Mouse (Mus musculus): ENCODE measurements at regions not wholly inside any gene's neighbourhood (a gene's known extent, or its start where the extent isn't known, plus 50 kb on each side); places are given as distances from the start of the nearest gene placed in this dataset.

GRCm38 (mm10) chr16:77394054-77394716 is 207.7 kb downstream of the Gm11146 start:
- DNase-seq = no peak

GRCm38 (mm10) chr16:77393470-77393869 is 208.4 kb downstream of the Gm11146 start:
- DNase-seq = no peak

GRCm38 (mm10) chr16:77392205-77392604 is 209.7 kb downstream of the Gm11146 start:
- no peak for DNase-seq

GRCm38 (mm10) chr16:77384021-77384729 is 217.7 kb downstream of the Gm11146 start:
- no peak for DNase-seq

GRCm38 (mm10) chr16:77382790-77383189 is 219.1 kb downstream of the Gm11146 start:
- no peak for DNase-seq

GRCm38 (mm10) chr16:77372768-77373167 is 229.1 kb downstream of the Gm11146 start:
- DNase-seq = no peak

GRCm38 (mm10) chr16:77369810-77370209 is 232.1 kb downstream of the Gm11146 start:
- DNase-seq = no peak

GRCm38 (mm10) chr16:77365254-77365653 is 236.6 kb downstream of the Gm11146 start:
- DNase-seq = no peak

- no peak for DNase-seq
These were observed 237.5 kb downstream of the Gm11146 start for GRCm38 (mm10) chr16:77364439-77364838.

- DNase-seq = no peak
These were observed 242.7 kb downstream of the Gm11146 start for GRCm38 (mm10) chr16:77359190-77359589.

- no peak for DNase-seq
These were observed 246.6 kb downstream of the Gm11146 start for GRCm38 (mm10) chr16:77355260-77355659.

- DNase-seq = no peak
These were observed 247.6 kb downstream of the Gm11146 start for GRCm38 (mm10) chr16:77354201-77354712.

- DNase-seq = no peak
These were observed 255.8 kb downstream of the Gm11146 start for GRCm38 (mm10) chr16:77346128-77346527.

GRCm38 (mm10) chr16:77332285-77332684 is 269.6 kb downstream of the Gm11146 start:
- DNase-seq = no peak

- no peak for DNase-seq
These were observed 270.9 kb downstream of the Gm11146 start for GRCm38 (mm10) chr16:77330996-77331395.

- DNase-seq = peak; percentile 42
These were observed 272.0 kb downstream of the Gm11146 start for GRCm38 (mm10) chr16:77329711-77330530.

GRCm38 (mm10) chr16:77329160-77329691 is 272.7 kb downstream of the Gm11146 start:
- DNase-seq = peak; percentile 40

- DNase-seq = no peak
These were observed 273.2 kb downstream of the Gm11146 start for GRCm38 (mm10) chr16:77328628-77329159.

- DNase-seq = no peak
These were observed 273.8 kb downstream of the Gm11146 start for GRCm38 (mm10) chr16:77328049-77328448.

- no peak for DNase-seq
These were observed 279.6 kb downstream of the Gm11146 start for GRCm38 (mm10) chr16:77322338-77322737.

GRCm38 (mm10) chr16:77318150-77318549 is 283.7 kb downstream of the Gm11146 start:
- DNase-seq = no peak

- no peak for DNase-seq
These were observed 286.5 kb downstream of the Gm11146 start for GRCm38 (mm10) chr16:77315354-77315753.

- no peak for DNase-seq
These were observed 288.7 kb downstream of the Gm11146 start for GRCm38 (mm10) chr16:77313195-77313594.
